Mouse (Mus musculus) liver, adult 2 months (tissue): ENCODE measurements at regions not wholly inside any gene's neighbourhood (a gene's known extent, or its start where the extent isn't known, plus 50 kb on each side); places are given as distances from the start of the nearest gene placed in this dataset.

ENCODE experiments used
- DNase-seq: peaks from one replicate; pipeline ENCODE4 v3.0.0-alpha.2; 2011; ENCODE audit warnings: low read depth, low spot score; ENCODE audit errors: extremely low read depth
- H3K27ac ChIP-seq: fragments of 200-500 bp; replicated peaks from 2 replicates; pipeline ENCODE4 v1.5.1; 2012; ENCODE audit warnings: low read depth, mild to moderate bottlenecking, control low read depth, inconsistent platforms, low read length; ENCODE audit not compliant: insufficient read depth
- H3K27me3 ChIP-seq: fragments of 200-500 bp; 2 replicates; pipeline ENCODE4 v1.6.1; 2012; ENCODE audit warnings: mild to moderate bottlenecking, moderate library complexity, low read length, inconsistent platforms; ENCODE audit not compliant: control insufficient read depth, insufficient read depth
- H3K36me3 ChIP-seq: fragments of 200-500 bp; 2 replicates; pipeline ENCODE4 v1.6.1; 2012; ENCODE audit warnings: low read length, inconsistent platforms; ENCODE audit not compliant: control insufficient read depth, insufficient read depth
- H3K4me1 ChIP-seq: fragments of 200-500 bp; 2 replicates; pipeline ENCODE4 v1.6.1; 2011; ENCODE audit warnings: low read length; ENCODE audit not compliant: control insufficient read depth, insufficient read depth
- H3K4me3 ChIP-seq: fragments of 200-500 bp; 2 replicates; pipeline ENCODE4 v1.5.1; 2011; ENCODE audit warnings: low read depth, mild to moderate bottlenecking, control low read depth, low read length, moderate library complexity; ENCODE audit not compliant: insufficient read depth
- H3K79me2 ChIP-seq: fragments of 200-500 bp; 2 replicates; pipeline ENCODE4 v1.6.1; 2012; ENCODE audit warnings: inconsistent platforms, mild to moderate bottlenecking, low read length, moderate library complexity; ENCODE audit not compliant: control insufficient read depth, insufficient read depth
- H3K9ac ChIP-seq: fragments of 200-500 bp; 2 replicates; pipeline ENCODE4 v1.6.1; 2012; ENCODE audit warnings: low read depth, mild to moderate bottlenecking, control low read depth, inconsistent platforms, low read length
- CTCF ChIP-seq: fragments of 200-500 bp; IDR thresholded peaks from 2 replicates; pipeline ENCODE4 v1.5.1; 2011; ENCODE audit warnings: low read depth, low read length, control low read depth
- POLR2A ChIP-seq: fragments of 200-500 bp; IDR thresholded peaks from 2 replicates; pipeline ENCODE4 v1.6.1; 2011; ENCODE audit warnings: low read length, control low read depth; ENCODE audit not compliant: insufficient read depth; ENCODE audit errors: extremely low read depth
- whole genome bisulfite sequencing: fragments of 180-500 bp; shearing (Covaris S2); methylation state at CpG from one replicate; pipeline ENCODE4 v1.1.7; 2018; 5-methylcytosine and 5-hydroxymethylcytosine counted together

- no peak for DNase-seq
- H3K9ac ChIP-seq, result no peak overlapping the region
- WGBS, result 69% methylated on average over 6 of the region's 6 CpGs
- no peaks in the 10 kb centered on the region for H3K4me1 ChIP-seq
- H3K36me3 ChIP-seq, result no peaks in the 10 kb centered on the region
- H3K4me3 ChIP-seq, result no peak overlapping the region
- no peaks in the 10 kb centered on the region for H3K79me2 ChIP-seq
- no peaks in the 10 kb centered on the region for H3K27me3 ChIP-seq
- H3K27ac ChIP-seq, result no peak overlapping the region
- TF ChIP-seq CTCF, result 0 out of 2 replicates have a peak, but pooled peaks have one; percentile 1
- no peak for TF ChIP-seq POLR2A
These were observed 66.0 kb downstream of the Amer2 start for GRCm38 (mm10) chr14:60439106-60439505.

GRCm38 (mm10) chr14:60443821-60444551 lies 70.9 kb downstream of the Amer2 start:
- no peaks in the 10 kb centered on the region for H3K4me1 ChIP-seq
- H3K79me2 ChIP-seq, result no peaks in the 10 kb centered on the region
- WGBS, result 64% methylated on average over 7 of the region's 7 CpGs
- TF ChIP-seq CTCF (no peak), POLR2A (no peak)
- no peak overlapping the region for H3K27ac ChIP-seq
- no peak overlapping the region for H3K4me3 ChIP-seq
- DNase-seq, result peak; percentile 31
- no peaks in the 10 kb centered on the region for H3K27me3 ChIP-seq
- H3K36me3 ChIP-seq, result no peaks in the 10 kb centered on the region
- no peak overlapping the region for H3K9ac ChIP-seq

- H3K36me3 ChIP-seq, result no peaks in the 10 kb centered on the region
- no peak for DNase-seq
- H3K4me1 ChIP-seq, result no peaks in the 10 kb centered on the region
- 27% methylated on average over 3 of the region's 3 CpGs for WGBS
- H3K9ac ChIP-seq, result no peak overlapping the region
- no peak for TF ChIP-seq POLR2A
- H3K27ac ChIP-seq, result no peak overlapping the region
- H3K4me3 ChIP-seq, result no peak overlapping the region
- no peaks in the 10 kb centered on the region for H3K27me3 ChIP-seq
- no peaks in the 10 kb centered on the region for H3K79me2 ChIP-seq
These were observed 71.5 kb downstream of the Amer2 start for GRCm38 (mm10) chr14:60444552-60444937.

GRCm38 (mm10) chr14:60446037-60446436 lies 73.0 kb downstream of the Amer2 start:
- WGBS, result 90% methylated on average over 6 of the region's 6 CpGs

GRCm38 (mm10) chr14:60451216-60451615 lies 78.2 kb downstream of the Amer2 start:
- Histone ChIP-seq H3K36me3 (no peaks in the 10 kb centered on the region), H3K4me1 (no peaks in the 10 kb centered on the region), H3K27me3 (no peaks in the 10 kb centered on the region), H3K79me2 (no peaks in the 10 kb centered on the region), H3K27ac (no peak overlapping the region), H3K4me3 (no peak overlapping the region), H3K9ac (no peak overlapping the region)
- WGBS, result 87% methylated on average over 9 of the region's 9 CpGs
- no peak for TF ChIP-seq CTCF
- TF ChIP-seq POLR2A, result no peak
- no peak for DNase-seq

More at GRCm38 (mm10) chr14:60446037-60446436, 73.0 kb downstream of the Amer2 start:
- no peak overlapping the region for H3K27ac ChIP-seq
- H3K36me3 ChIP-seq, result no peaks in the 10 kb centered on the region
- no peak for TF ChIP-seq CTCF
- no peak for TF ChIP-seq POLR2A
- H3K9ac ChIP-seq, result no peak overlapping the region
- H3K79me2 ChIP-seq, result no peaks in the 10 kb centered on the region
- H3K4me3 ChIP-seq, result no peak overlapping the region
- H3K27me3 ChIP-seq, result no peaks in the 10 kb centered on the region
- DNase-seq, result no peak
- no peaks in the 10 kb centered on the region for H3K4me1 ChIP-seq

- no peak for TF ChIP-seq POLR2A
- 0 out of 2 replicates have a peak, but pooled peaks have one; percentile 32 for TF ChIP-seq CTCF
- Histone ChIP-seq H3K36me3 (no peaks in the 10 kb centered on the region), H3K4me3 (no peak overlapping the region), H3K9ac (no peak overlapping the region), H3K27ac (no peak overlapping the region), H3K4me1 (no peaks in the 10 kb centered on the region), H3K79me2 (no peaks in the 10 kb centered on the region), H3K27me3 (no peaks in the 10 kb centered on the region)
- no peak for DNase-seq
- 82% methylated on average over 7 of the region's 7 CpGs for WGBS
These were observed 78.6 kb downstream of the Amer2 start for GRCm38 (mm10) chr14:60451684-60452083.
